Mouse (Mus musculus): ENCODE measurements at regions not wholly inside any gene's neighbourhood (a gene's known extent, or its start where the extent isn't known, plus 50 kb on each side); places are given as distances from the start of the nearest gene placed in this dataset.

DNA sequence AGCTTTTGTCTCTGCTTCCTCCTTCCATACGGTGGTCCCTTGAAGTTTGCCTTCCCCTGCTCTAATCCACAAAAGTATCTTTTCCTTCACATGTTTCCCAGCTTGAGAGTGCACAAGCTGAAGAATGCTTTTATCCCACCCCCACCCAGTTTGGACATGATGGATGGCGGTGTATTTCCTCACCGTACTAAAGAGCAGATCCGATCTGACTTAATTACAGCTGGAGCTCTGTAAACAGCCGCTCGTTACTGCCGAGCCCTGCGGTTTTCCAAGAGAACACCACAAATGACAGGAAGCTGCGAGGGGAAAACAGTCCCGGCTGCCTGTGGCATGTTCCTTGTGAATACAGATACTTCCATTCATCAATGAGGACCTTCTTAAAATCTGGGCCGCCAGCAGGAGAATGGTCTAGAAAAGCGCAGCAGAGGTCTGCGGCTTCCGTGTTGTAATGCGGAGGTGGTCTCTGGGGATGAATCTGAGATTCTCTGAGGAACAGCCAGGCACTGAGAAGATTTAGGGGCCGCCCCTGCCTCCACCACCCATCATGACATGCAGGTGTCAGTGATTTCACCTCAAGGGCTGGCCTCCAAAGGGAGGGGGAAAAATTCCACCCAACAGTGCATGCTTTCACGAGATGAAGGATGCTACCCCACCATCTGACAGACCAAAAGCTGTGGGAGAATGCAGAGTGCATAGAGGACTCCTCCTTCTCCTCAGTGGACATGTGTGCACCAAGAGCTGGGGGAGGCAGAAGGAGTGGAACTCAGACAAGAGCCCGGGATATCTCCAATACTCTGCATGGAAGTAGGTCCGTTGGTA is 155.7 kb upstream of the Cd180 start:
- H3K27me3 ChIP-seq (ENCODE audit: control insufficient read depth, insufficient read depth, low read length) = 0 out of 2 replicates have a peak, but pooled peaks cover 3% of the 10 kb centered on the region
- no peaks in the 10 kb centered on the region for H3K36me3 ChIP-seq (ENCODE audit: control insufficient read depth, insufficient read depth, low read length)
- no peak for TF ChIP-seq POLR2A (IDR thresholded peaks at IDR 0.05; ENCODE audit: extremely low read depth, insufficient read depth, low read length)
- no peak for TF ChIP-seq CTCF (IDR thresholded peaks at IDR 0.05; ENCODE audit: low read depth, low read length)
- H3K79me2 ChIP-seq (ENCODE audit: control insufficient read depth, insufficient read depth, low read length) = no peaks in the 10 kb centered on the region
- H3K9ac ChIP-seq (ENCODE audit: low read depth, low read length) = no peak overlapping the region
- H3K27ac ChIP-seq (replicated peaks; ENCODE audit: insufficient read depth, low read depth, low read length) = no peak overlapping the region
- no peak overlapping the region for H3K4me3 ChIP-seq (ENCODE audit: insufficient read depth, low read depth, low read length)
- no peak for DNase-seq (ENCODE audit: extremely low read depth, low read depth, low spot score)
- no peaks in the 10 kb centered on the region for H3K4me1 ChIP-seq (ENCODE audit: control insufficient read depth, insufficient read depth, low read length)
- 46% methylated on average over 19 of the region's 19 CpGs for WGBS

DNA sequence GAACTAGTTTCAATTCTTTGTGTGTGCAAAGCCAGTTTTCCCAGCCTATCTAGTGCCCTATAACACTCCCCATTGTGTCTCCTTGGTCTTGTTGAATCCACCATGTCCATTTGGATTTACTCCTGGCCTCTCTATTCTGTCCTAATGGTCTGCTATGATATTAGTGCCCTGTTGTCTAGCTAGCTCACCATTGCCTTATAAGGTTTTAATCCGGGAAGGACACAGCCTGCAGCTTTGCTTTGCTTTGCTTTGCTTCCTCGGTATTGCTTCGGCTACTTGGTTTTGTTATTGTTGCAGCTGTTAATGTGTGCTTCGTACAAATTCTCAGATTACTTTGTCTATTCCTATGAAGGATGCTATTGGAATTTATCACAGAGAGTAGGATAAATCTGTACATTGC is 152.9 kb upstream of the Cd180 start:
- no peaks in the 10 kb centered on the region for H3K79me2 ChIP-seq (ENCODE audit: control insufficient read depth, insufficient read depth, low read length)
- no peaks in the 10 kb centered on the region for H3K4me1 ChIP-seq (ENCODE audit: control insufficient read depth, insufficient read depth, low read length)
- H3K9ac ChIP-seq (ENCODE audit: low read depth, low read length) = no peak overlapping the region
- no peaks in the 10 kb centered on the region for H3K36me3 ChIP-seq (ENCODE audit: control insufficient read depth, insufficient read depth, low read length)
- TF ChIP-seq CTCF (IDR thresholded peaks at IDR 0.05; ENCODE audit: low read depth, low read length) (no peak), POLR2A (IDR thresholded peaks at IDR 0.05; ENCODE audit: extremely low read depth, insufficient read depth, low read length) (no peak)
- 89% methylated on average over 4 of the region's 4 CpGs for WGBS
- H3K27me3 ChIP-seq (ENCODE audit: control insufficient read depth, insufficient read depth, low read length) = 0 out of 2 replicates have a peak, but pooled peaks cover 3% of the 10 kb centered on the region
- no peak for DNase-seq (ENCODE audit: extremely low read depth, low read depth, low spot score)
- H3K4me3 ChIP-seq (ENCODE audit: insufficient read depth, low read depth, low read length) = no peak overlapping the region
- no peak overlapping the region for H3K27ac ChIP-seq (replicated peaks; ENCODE audit: insufficient read depth, low read depth, low read length)

DNA sequence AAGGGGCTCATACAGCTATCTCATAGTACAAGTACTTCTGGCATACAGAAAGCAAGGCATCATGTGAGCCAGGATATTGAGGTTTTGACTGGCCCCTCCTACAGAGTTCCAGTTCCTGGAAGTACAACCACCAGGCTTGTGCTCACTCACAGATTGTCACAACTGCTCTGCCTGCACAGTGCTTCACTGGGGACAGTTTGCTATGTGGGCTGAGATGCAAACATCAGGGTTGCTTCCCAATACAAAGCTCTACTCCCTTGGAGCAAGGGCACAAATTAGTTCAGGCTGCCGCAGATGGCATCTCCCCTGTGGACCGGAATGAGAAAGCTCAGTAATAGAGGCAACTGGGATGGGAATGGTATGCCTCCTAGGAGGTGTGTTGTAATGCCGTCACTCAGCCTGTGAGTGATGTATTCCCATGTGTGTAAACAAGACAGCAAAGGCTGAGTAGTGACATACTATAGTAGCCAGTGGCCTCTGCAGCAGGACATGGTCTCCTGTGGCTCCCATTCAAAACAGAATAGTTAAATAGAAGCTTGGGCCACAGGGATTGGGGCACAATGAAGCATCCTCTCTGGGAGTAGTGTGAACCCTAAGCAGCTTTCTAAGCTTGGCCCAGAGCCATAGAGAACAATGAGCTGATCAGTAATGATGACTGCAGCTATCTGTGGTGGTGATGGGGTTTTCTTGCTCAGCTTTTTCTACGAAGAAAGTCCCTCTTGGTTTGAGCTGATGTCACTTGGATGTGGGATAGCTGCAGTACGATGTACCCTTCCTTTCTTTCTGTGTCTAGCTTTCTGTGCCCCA is 148.8 kb upstream of the Cd180 start:
- Histone ChIP-seq H3K27ac (replicated peaks; ENCODE audit: insufficient read depth, low read depth, low read length) (no peak overlapping the region), H3K36me3 (ENCODE audit: control insufficient read depth, insufficient read depth, low read length) (no peaks in the 10 kb centered on the region), H3K4me1 (ENCODE audit: control insufficient read depth, insufficient read depth, low read length) (0 out of 2 replicates have a peak, but pooled peaks cover 2% of the 10 kb centered on the region), H3K9ac (ENCODE audit: low read depth, low read length) (no peak overlapping the region), H3K27me3 (ENCODE audit: control insufficient read depth, insufficient read depth, low read length) (no peaks in the 10 kb centered on the region), H3K4me3 (ENCODE audit: insufficient read depth, low read depth, low read length) (no peak overlapping the region), H3K79me2 (ENCODE audit: control insufficient read depth, insufficient read depth, low read length) (no peaks in the 10 kb centered on the region)
- WGBS = 84% methylated on average over 5 of the region's 5 CpGs
- no peak for DNase-seq (ENCODE audit: extremely low read depth, low read depth, low spot score)
- TF ChIP-seq CTCF (IDR thresholded peaks at IDR 0.05; ENCODE audit: low read depth, low read length) = no peak
- no peak for TF ChIP-seq POLR2A (IDR thresholded peaks at IDR 0.05; ENCODE audit: extremely low read depth, insufficient read depth, low read length)

DNA sequence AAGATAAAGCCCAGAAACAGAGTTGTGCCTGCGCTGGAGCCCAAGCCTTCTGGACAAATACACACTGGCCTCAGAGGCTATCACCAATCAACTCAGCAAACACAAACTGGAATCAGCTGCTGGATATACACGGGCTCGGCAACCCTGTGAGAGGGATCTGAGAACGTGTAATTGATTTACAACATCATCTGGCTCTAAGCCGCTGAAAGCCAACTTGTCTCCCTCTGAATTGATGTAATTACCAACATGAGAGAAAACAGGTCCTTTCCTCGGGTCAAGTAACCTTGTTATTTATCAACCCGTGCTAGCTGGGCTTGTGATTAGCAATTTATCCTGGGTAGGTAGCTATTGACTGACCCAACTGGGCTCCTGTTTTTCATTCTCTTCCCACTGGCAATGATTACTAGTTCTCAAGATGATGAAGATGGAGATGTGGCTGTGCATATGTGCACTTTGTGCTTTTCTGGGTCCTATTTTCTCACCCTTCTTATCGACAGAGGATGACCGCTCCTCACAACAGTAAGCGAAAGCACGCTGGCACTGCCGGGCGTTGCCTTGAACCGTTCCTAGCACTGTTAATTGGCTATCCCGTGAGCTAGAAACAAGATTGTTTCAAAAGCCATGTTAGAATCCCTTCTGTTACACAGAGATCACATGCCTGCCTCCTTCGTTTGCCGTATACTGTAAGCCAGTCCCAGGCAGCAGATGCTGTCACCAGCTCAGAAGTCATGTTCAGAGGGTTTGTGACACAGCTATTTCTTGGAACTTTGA is 147.3 kb upstream of the Cd180 start:
- Histone ChIP-seq H3K79me2 (ENCODE audit: control insufficient read depth, insufficient read depth, low read length) (no peaks in the 10 kb centered on the region), H3K27me3 (ENCODE audit: control insufficient read depth, insufficient read depth, low read length) (no peaks in the 10 kb centered on the region), H3K4me1 (ENCODE audit: control insufficient read depth, insufficient read depth, low read length) (0 out of 2 replicates have a peak, but pooled peaks cover 2% of the 10 kb centered on the region), H3K36me3 (ENCODE audit: control insufficient read depth, insufficient read depth, low read length) (no peaks in the 10 kb centered on the region), H3K27ac (replicated peaks; ENCODE audit: insufficient read depth, low read depth, low read length) (no peak overlapping the region), H3K9ac (ENCODE audit: low read depth, low read length) (no peak overlapping the region), H3K4me3 (ENCODE audit: insufficient read depth, low read depth, low read length) (no peak overlapping the region)
- TF ChIP-seq POLR2A (IDR thresholded peaks at IDR 0.05; ENCODE audit: extremely low read depth, insufficient read depth, low read length) (no peak), CTCF (IDR thresholded peaks at IDR 0.05; ENCODE audit: low read depth, low read length) (no peak)
- DNase-seq (ENCODE audit: extremely low read depth, low read depth, low spot score) = peak; percentile 21
- 48% methylated on average over 17 of the region's 17 CpGs for WGBS

DNA sequence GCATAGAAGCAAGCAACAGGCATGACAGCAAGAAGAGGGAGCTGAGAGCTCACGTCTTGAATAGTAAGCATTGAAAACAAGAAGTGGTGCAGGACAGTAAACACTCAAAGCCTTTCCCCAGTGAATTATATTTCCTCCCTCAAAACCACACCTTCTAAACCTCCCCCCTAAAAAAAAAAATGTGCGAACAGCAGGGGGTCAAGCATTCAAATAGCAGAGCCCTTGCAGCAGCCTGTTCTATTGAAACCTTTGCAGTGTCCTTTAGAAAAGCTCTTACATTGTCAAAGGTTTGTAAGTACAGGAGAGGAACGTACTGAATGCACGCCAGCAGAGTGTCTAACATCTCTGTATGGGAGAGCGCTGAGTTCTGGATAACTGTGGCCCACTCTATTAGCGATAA is 145.1 kb upstream of the Cd180 start:
- Histone ChIP-seq H3K79me2 (ENCODE audit: control insufficient read depth, insufficient read depth, low read length) (no peaks in the 10 kb centered on the region), H3K27me3 (ENCODE audit: control insufficient read depth, insufficient read depth, low read length) (no peaks in the 10 kb centered on the region), H3K9ac (ENCODE audit: low read depth, low read length) (no peak overlapping the region), H3K4me3 (ENCODE audit: insufficient read depth, low read depth, low read length) (no peak overlapping the region), H3K27ac (replicated peaks; ENCODE audit: insufficient read depth, low read depth, low read length) (no peak overlapping the region), H3K4me1 (ENCODE audit: control insufficient read depth, insufficient read depth, low read length) (0 out of 2 replicates have a peak, but pooled peaks cover 2% of the 10 kb centered on the region), H3K36me3 (ENCODE audit: control insufficient read depth, insufficient read depth, low read length) (no peaks in the 10 kb centered on the region)
- TF ChIP-seq CTCF (IDR thresholded peaks at IDR 0.05; ENCODE audit: low read depth, low read length) = no peak
- no peak for TF ChIP-seq POLR2A (IDR thresholded peaks at IDR 0.05; ENCODE audit: extremely low read depth, insufficient read depth, low read length)
- DNase-seq (ENCODE audit: extremely low read depth, low read depth, low spot score) = no peak
- 80% methylated on average over 6 of the region's 6 CpGs for WGBS

Data from liver, adult 2 months (tissue).